Mouse (Mus musculus) megakaryocyte, embryonic 14.5 days (primary cell): ENCODE measurements around the gene Adam23.

Experiments
- FLI1 ChIP-seq: IDR thresholded peaks from 2 replicates; pipeline ENCODE4 v1.6.1; 2012; ENCODE audit warnings: low read length, inconsistent platforms, mixed read lengths
- GATA1 ChIP-seq: IDR thresholded peaks from 3 replicates; pipeline ENCODE4 v1.6.1; 2012; ENCODE audit warnings: mixed read lengths, low read length, inconsistent platforms, borderline replicate concordance

GRCm38 (mm10) chr1:63431842-63432241, 13.8 kb upstream of the Adam23 start:
- TF ChIP-seq GATA1 (no peak), FLI1 (no peak)
